ENCODE assay signal across 32 mouse cellular contexts in genomic region chr11:30104177-30104576, GRCm38 (mm10).
"Had no signal": no experiment of that assay in that cellular context is flagged by ENCODE, and none has a peak within 500 bp of the region (broad histone marks: within the 10 kb centered on the region; RNA-seq: fewer than 3 reads in every experiment).

No protein-coding gene starts in this region.

- H3K27me3 ChIP-seq: limb, embryonic 12.5 days; limb, embryonic 13.5 days; limb, embryonic 15.5 days; liver, embryonic 12.5 days; liver, embryonic 13.5 days; liver, embryonic 15.5 days; lung, embryonic 15.5 days; megakaryocyte, embryonic 14.5 days; midbrain, embryonic 12.5 days; midbrain, embryonic 13.5 days; midbrain, embryonic 15.5 days; neural tube, embryonic 12.5 days had no signal

- H3K4me1 ChIP-seq: limb, embryonic 10.5 days; limb, embryonic 12.5 days; limb, embryonic 13.5 days; limb, embryonic 15.5 days; liver, embryonic 12.5 days; liver, embryonic 13.5 days; liver, embryonic 15.5 days; lung, embryonic 15.5 days; midbrain, embryonic 10.5 days; midbrain, embryonic 12.5 days; midbrain, embryonic 13.5 days; midbrain, embryonic 15.5 days; neural tube, embryonic 12.5 days had no signal

- DNase-seq: left cerebral cortex, postnatal 4 days; liver; liver, embryonic 13.5 days; liver, postnatal 0 days; lung, adult 18-20 months; lung, adult 2 months; lung, embryonic 14.5 days; lung, postnatal 10 days; lung, postnatal 14 days; lung, postnatal 36 days; lung, postnatal 4 days; midbrain, embryonic 14.5 days had no signal

- H3K9me3 ChIP-seq: limb, embryonic 10.5 days; limb, embryonic 12.5 days; limb, embryonic 13.5 days; limb, embryonic 15.5 days; liver, embryonic 12.5 days; liver, embryonic 13.5 days; liver, embryonic 15.5 days; lung, embryonic 15.5 days; megakaryocyte, embryonic 14.5 days; midbrain, embryonic 10.5 days; midbrain, embryonic 12.5 days; midbrain, embryonic 13.5 days; midbrain, embryonic 15.5 days; neural tube, embryonic 12.5 days had no signal

- H3K4me3 ChIP-seq: limb, embryonic 10.5 days; limb, embryonic 12.5 days; limb, embryonic 13.5 days; limb, embryonic 15.5 days; liver, embryonic 12.5 days; liver, embryonic 13.5 days; liver, embryonic 15.5 days; lung, embryonic 15.5 days; megakaryocyte, embryonic 14.5 days; midbrain, embryonic 10.5 days; midbrain, embryonic 12.5 days; midbrain, embryonic 13.5 days; midbrain, embryonic 15.5 days; myocyte; neural tube, embryonic 12.5 days had no signal

- H3K9ac ChIP-seq: limb, embryonic 12.5 days; limb, embryonic 13.5 days; limb, embryonic 15.5 days; liver, embryonic 12.5 days; liver, embryonic 13.5 days; liver, embryonic 14.5 days; liver, embryonic 15.5 days; liver, postnatal 0 days; lung, embryonic 14.5 days; lung, embryonic 15.5 days; midbrain, embryonic 12.5 days; midbrain, embryonic 13.5 days; midbrain, embryonic 15.5 days; neural tube, embryonic 12.5 days had no signal

- ATAC-seq: liver, embryonic 12.5 days; liver, postnatal 0 days; lung, postnatal 0 days; midbrain, embryonic 13.5 days; midbrain, embryonic 15.5 days; midbrain, embryonic 16.5 days had no signal

- H3K27ac ChIP-seq: limb, embryonic 10.5 days; limb, embryonic 12.5 days; limb, embryonic 13.5 days; limb, embryonic 15.5 days; liver, embryonic 12.5 days; liver, embryonic 13.5 days; liver, embryonic 14.5 days; liver, embryonic 15.5 days; lung, embryonic 15.5 days; macrophage; midbrain, embryonic 10.5 days; midbrain, embryonic 12.5 days; midbrain, embryonic 13.5 days; midbrain, embryonic 15.5 days; neural tube, embryonic 12.5 days had no signal

- H3K4me2 ChIP-seq: limb, embryonic 12.5 days; limb, embryonic 13.5 days; limb, embryonic 15.5 days; liver, embryonic 11.5 days; liver, embryonic 12.5 days; liver, embryonic 13.5 days; liver, embryonic 15.5 days; lung, embryonic 14.5 days; lung, embryonic 15.5 days; midbrain, embryonic 11.5 days; midbrain, embryonic 12.5 days; midbrain, embryonic 13.5 days; midbrain, embryonic 15.5 days; neural tube, embryonic 12.5 days had no signal
